Mouse (Mus musculus): ENCODE measurements around the gene Slc3a2. TPM values are rescaled to one million over a fixed set of nuclear protein-coding genes. Genes with fewer than 3 reads are reported as not detected.

Gene Slc3a2
- polyA plus RNA-seq, 1 experiment from 2014 or later = 155 TPM

DNA sequence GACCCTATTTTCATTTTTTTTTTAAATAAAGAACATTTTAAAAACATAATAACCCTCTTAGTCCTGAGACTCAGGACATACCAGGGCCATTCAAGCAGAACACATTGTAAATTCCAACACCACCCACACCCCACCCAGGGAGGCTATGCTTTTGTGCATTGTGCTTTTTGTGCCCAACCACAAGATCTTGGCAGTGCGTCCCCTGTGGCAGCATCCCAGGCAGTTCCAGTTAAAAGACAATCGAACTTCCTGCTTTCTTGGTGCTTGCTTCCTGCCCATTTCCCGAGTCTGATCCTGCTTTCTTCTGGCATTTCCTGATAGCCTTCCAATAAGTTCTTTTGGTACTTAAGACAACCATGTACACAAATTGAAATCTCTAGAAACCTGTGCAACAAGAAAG lies 20.7 kb downstream of the Slc3a2 start:
- Histone ChIP-seq H3K4me2 (no peak overlapping the region), H3K27me3 (no peaks in the 10 kb centered on the region), H3K9ac (no peak overlapping the region), H3K27ac (replicated peaks) (no peak overlapping the region), H3K4me1 (replicated peaks) (no peaks in the 10 kb centered on the region), H3K4me3 (no peak overlapping the region), H3K9me3 (no peaks in the 10 kb centered on the region), H3K36me3 (peaks cover 12% of the 10 kb centered on the region)
- 56% methylated on average over 3 of the region's 3 CpGs for WGBS
- no peak for ATAC-seq (ENCODE audit: low read depth)

DNA sequence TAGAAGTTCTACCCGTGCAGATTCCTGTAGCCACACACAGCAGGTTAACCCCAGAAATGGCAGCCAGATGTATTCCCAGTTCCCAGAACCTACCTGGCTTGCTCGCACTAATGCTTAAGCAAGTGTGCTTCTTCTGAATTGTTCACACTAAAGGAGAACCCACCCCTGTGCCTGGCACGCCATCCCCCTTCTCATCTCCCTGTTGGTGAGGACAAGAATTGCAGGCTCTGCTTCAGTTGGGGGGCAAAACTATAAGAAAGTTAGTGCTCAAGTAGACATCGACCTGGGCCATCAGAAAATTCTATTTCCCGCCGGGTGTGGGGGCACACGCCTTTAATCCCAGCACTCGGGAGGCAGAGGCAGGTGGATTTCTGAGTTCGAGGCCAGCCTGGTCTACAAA lies 23.5 kb downstream of the Slc3a2 start:
- 82% methylated on average over 9 of the region's 9 CpGs for WGBS
- Histone ChIP-seq H3K9ac (no peak overlapping the region), H3K4me1 (replicated peaks) (no peaks in the 10 kb centered on the region), H3K27me3 (no peaks in the 10 kb centered on the region), H3K27ac (replicated peaks) (no peak overlapping the region), H3K4me2 (no peak overlapping the region), H3K36me3 (no peaks in the 10 kb centered on the region), H3K9me3 (no peaks in the 10 kb centered on the region), H3K4me3 (no peak overlapping the region)
- no peak for ATAC-seq (ENCODE audit: low read depth)

DNA sequence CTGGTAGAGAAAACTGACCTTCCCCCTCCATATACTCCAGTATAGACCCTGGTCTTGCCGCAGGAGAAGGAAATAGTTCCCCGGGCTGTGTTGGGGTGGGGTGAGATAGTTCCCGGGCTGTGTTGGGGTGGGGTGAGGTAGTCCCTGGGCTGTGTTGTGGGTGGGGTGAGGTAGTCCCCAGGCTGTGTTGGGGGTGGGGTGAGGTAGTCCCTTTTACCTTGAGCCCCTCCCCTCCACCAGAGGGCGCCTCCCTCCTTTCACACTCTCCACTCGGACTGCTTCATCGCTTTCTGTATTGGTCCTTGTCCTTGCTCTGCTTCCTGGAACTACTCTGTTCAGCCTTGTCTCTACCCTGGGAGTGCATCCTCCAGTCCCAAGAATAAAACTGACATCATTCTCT lies 27.8 kb downstream of the Slc3a2 start:
- H3K4me2 ChIP-seq = no peak overlapping the region
- no peak overlapping the region for H3K27ac ChIP-seq (replicated peaks)
- no peaks in the 10 kb centered on the region for H3K9me3 ChIP-seq
- H3K9ac ChIP-seq = no peak overlapping the region
- H3K4me1 ChIP-seq (replicated peaks) = no peaks in the 10 kb centered on the region
- H3K36me3 ChIP-seq = no peaks in the 10 kb centered on the region
- WGBS = 57% methylated on average over 6 of the region's 6 CpGs
- ATAC-seq (ENCODE audit: low read depth) = no peak
- H3K27me3 ChIP-seq = no peaks in the 10 kb centered on the region
- no peak overlapping the region for H3K4me3 ChIP-seq

DNA sequence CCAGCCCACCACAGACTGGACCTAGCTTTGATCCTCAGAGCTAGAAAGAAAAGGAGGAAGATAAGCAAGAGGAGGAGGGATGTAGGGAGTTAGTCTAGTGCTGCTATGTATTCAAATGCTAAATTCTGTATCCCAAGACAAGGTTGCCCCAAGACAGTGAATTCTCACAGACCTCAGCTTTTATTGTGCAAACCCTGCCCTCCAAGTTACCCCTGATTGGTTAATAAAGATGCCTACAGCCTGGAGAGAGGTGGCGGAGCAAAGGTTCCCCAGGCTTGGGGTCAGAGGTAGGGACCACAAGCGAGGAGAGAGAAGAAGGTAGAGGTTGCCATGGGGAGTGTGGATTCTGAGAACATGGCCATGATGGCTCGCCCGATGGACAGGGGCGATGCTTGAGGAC lies 30.4 kb downstream of the Slc3a2 start:
- WGBS = 68% methylated on average over 5 of the region's 5 CpGs
- Histone ChIP-seq H3K9ac (no peak overlapping the region), H3K4me3 (no peak overlapping the region), H3K27me3 (no peaks in the 10 kb centered on the region), H3K4me1 (replicated peaks) (no peaks in the 10 kb centered on the region), H3K9me3 (no peaks in the 10 kb centered on the region), H3K4me2 (no peak overlapping the region), H3K27ac (replicated peaks) (no peak overlapping the region), H3K36me3 (no peaks in the 10 kb centered on the region)
- no peak for ATAC-seq (ENCODE audit: low read depth)

DNA sequence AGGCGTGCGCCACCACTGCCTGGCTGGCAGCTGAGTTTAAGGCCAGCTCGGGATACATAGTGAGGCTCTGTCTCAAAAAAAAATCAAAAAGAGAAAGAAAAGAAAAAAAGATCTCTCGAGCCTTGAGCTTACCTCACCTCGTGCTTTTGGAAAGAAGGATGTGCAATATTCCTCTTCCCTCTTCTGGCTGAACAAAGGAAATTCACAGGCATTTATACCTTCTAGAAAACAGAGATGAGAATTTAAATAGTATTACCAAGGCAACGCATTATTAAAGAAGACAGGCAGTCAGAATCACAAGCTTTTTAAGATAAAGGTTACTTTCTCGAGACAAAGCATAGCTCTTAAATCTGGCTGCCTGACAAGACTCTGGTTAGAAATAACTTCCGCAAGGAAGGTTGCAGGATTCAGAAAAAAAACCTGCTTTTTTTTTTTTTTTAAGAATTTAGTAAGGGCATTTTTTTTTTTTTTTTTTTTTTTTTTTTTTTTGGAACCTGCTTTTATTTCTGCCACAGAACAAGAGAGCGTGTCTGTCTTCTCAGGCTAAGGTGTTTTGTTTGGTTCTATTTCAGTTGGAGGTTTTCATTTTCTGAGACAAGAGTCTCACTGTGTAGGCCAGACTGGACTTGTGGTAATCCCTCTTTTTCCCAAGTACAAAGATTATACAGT lies 31.2 kb downstream of the Slc3a2 start:
- Histone ChIP-seq H3K36me3 (no peaks in the 10 kb centered on the region), H3K9me3 (no peaks in the 10 kb centered on the region), H3K27ac (replicated peaks) (no peak overlapping the region), H3K4me1 (replicated peaks) (no peaks in the 10 kb centered on the region), H3K27me3 (no peaks in the 10 kb centered on the region), H3K9ac (no peak overlapping the region), H3K4me3 (no peak overlapping the region), H3K4me2 (no peak overlapping the region)
- ATAC-seq (ENCODE audit: low read depth) = no peak
- WGBS = 51% methylated on average over 9 of the region's 9 CpGs

DNA sequence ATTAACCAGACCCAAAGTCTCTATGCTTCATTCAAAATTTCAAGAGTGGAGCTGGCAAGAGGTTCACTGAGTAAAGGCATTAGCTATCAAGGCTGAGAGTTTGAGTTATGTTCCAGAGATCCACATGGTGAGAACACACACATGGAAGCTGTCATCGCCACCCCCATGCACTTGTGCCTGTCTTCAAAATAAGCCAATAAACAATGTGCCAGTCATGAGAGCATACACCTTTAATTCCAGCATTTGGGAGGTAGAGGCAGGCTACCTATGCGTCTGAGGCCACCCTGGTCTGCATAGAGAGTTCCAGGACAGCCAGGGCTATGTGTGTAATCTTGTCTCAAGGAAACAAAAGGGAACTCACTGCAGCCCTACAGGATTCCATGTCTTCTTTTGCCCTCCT lies 39.5 kb downstream of the Slc3a2 start:
- Histone ChIP-seq H3K4me2 (no peak overlapping the region), H3K9ac (no peak overlapping the region), H3K9me3 (no peaks in the 10 kb centered on the region), H3K27ac (replicated peaks) (no peak overlapping the region), H3K27me3 (no peaks in the 10 kb centered on the region), H3K4me3 (no peak overlapping the region), H3K36me3 (no peaks in the 10 kb centered on the region), H3K4me1 (replicated peaks) (0 out of 2 replicates have a peak, but pooled peaks cover 3% of the 10 kb centered on the region)
- ATAC-seq (ENCODE audit: low read depth) = no peak
- WGBS = 74% methylated on average over 2 of the region's 2 CpGs

DNA sequence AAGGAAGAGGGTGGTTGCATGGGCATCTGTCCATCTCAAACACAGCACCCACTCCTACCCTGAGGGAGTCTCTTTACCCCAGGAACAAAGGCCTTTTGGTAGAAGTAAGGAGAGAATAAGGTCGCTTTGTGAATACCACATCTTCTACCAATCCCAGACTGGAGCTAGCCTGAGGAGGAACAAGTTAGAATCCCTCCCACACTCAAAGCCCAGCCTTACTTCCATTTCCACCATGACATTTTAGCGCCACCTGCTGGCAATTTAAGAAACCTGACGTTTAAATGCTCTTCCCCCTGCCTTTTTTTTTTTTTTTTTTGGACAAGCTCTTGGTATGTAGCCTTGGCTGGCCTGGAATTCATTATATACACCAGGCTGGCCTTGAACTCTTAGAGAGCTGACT lies 40.2 kb downstream of the Slc3a2 start:
- H3K4me3 ChIP-seq = no peak overlapping the region
- 1% methylated on average over 3 of the region's 3 CpGs for WGBS
- no peaks in the 10 kb centered on the region for H3K27me3 ChIP-seq
- H3K4me1 ChIP-seq (replicated peaks) = 0 out of 2 replicates have a peak, but pooled peaks cover 3% of the 10 kb centered on the region
- peak; percentile 55 for ATAC-seq (ENCODE audit: low read depth)
- no peak overlapping the region for H3K9ac ChIP-seq
- no peak overlapping the region for H3K4me2 ChIP-seq
- H3K36me3 ChIP-seq = no peaks in the 10 kb centered on the region
- no peak overlapping the region for H3K27ac ChIP-seq (replicated peaks)
- H3K9me3 ChIP-seq = no peaks in the 10 kb centered on the region

DNA sequence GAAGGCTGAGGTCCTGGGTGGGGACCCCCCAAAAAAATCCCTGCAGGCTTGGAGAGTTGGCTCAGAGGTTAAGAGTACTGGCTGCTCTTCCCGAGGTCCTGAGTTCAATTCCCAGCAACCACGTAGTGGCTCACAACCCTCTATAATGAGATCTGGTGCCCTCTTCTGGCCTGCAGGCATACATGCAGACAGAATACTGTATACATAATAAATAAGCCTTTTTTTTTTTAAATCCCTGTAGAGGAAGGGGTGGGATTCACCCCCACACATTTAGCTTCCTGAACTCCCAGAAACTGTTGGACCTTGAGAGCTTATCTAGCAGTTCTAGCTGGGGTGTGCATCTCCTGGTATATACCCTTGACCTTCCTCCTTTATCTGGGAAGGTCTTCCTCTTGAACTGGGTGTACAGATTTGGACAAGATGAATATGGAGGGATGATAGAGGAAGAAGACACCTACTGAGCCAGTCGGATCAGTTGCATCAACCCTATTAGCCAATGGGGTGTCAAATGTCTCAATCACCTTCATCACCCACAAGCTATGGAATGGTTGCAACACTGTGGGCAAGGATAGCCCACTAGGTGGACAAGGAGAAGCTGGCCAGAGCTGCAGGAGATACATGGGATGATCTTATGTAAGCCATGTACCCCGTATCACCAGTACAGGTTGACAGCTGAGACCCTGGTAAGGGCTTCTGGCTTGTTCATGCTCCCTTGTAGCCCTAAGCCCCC lies 41.4 kb downstream of the Slc3a2 start:
- H3K9me3 ChIP-seq = no peaks in the 10 kb centered on the region
- H3K36me3 ChIP-seq = no peaks in the 10 kb centered on the region
- whole genome bisulfite sequencing = 89% methylated on average over 4 of the region's 4 CpGs
- H3K27ac ChIP-seq (replicated peaks) = no peak overlapping the region
- H3K4me1 ChIP-seq (replicated peaks) = 0 out of 2 replicates have a peak, but pooled peaks cover 3% of the 10 kb centered on the region
- H3K9ac ChIP-seq = no peak overlapping the region
- H3K27me3 ChIP-seq = no peaks in the 10 kb centered on the region
- H3K4me3 ChIP-seq = no peak overlapping the region
- ATAC-seq (ENCODE audit: low read depth) = 0 out of 2 replicates have a peak, but pooled peaks have one; percentile 13
- H3K4me2 ChIP-seq = no peak overlapping the region

GRCm38 (mm10) chr19:8679031-8679779 lies 44.0 kb downstream of the Slc3a2 start:
- H3K9me3 ChIP-seq = no peaks in the 10 kb centered on the region
- no peak overlapping the region for H3K4me2 ChIP-seq
- no peak for ATAC-seq (ENCODE audit: low read depth)
- no peak overlapping the region for H3K9ac ChIP-seq
- 0 out of 2 replicates have a peak, but pooled peaks cover 3% of the 10 kb centered on the region for H3K4me1 ChIP-seq (replicated peaks)
- no peaks in the 10 kb centered on the region for H3K27me3 ChIP-seq
- H3K4me3 ChIP-seq = no peak overlapping the region
- no peaks in the 10 kb centered on the region for H3K36me3 ChIP-seq
- H3K27ac ChIP-seq (replicated peaks) = no peak overlapping the region
- WGBS = 35% methylated on average over 18 of the region's 18 CpGs

DNA sequence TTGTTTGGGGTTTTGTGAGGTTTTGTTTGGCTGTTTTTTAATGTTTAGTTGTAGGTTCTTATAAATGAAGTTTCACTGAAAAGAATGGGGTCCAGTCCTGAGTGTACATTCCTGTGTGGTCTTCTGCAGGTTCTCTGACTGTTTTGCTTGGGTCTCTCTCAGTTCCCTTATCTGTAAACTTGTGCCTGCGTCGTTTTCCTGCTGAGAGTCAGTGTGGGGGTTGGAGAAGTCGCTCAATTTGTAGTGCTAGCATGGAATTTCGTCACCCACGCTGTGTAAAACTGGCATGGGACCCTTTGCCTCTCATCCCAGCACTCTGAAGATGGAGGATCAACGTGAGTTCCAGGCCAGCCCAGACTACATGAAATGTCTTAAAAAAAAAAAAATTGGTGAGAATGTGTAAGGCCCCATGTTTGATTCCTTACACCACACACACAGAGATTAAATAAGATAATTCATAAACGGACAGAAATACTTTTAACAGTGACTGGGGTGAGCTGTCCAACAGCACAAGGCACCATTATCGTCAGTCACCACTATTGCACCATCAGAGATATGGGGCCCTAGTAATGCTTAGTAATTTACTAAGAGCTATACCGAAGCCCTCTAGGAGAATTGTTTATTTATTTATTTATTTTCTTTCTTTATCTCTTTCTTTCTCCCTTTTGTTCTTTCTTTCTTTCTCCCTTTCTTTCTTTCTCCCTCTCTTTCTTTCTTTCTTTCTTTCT lies 49.7 kb downstream of the Slc3a2 start:
- H3K27me3 ChIP-seq = no peaks in the 10 kb centered on the region
- no peaks in the 10 kb centered on the region for H3K36me3 ChIP-seq
- H3K27ac ChIP-seq (replicated peaks) = no peak overlapping the region
- H3K9me3 ChIP-seq = no peaks in the 10 kb centered on the region
- no peak for ATAC-seq (ENCODE audit: low read depth)
- H3K9ac ChIP-seq = no peak overlapping the region
- WGBS = 72% methylated on average over 9 of the region's 9 CpGs
- H3K4me2 ChIP-seq = no peak overlapping the region
- no peaks in the 10 kb centered on the region for H3K4me1 ChIP-seq (replicated peaks)
- H3K4me3 ChIP-seq = no peak overlapping the region

DNA sequence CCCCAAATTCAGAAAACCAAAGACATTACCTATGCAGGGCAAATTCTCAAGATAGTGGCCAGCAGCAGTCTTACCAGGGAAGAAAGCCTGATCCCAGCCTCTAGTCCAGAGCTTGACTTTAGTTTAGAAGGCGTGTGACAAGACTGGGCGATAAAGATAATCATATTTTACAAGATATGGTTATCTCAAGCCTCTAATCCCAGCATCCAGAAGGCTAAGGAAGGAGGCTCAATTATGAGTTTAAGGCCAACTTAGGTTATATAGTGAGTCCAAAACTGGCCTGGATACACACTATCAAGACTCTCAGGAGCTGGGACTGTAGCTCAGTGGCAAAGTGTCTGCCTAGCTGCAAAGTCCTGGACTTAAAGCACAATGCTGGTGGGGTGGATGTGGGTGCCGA lies 50.3 kb downstream of the Slc3a2 start:
- Histone ChIP-seq H3K27me3 (no peaks in the 10 kb centered on the region), H3K9ac (no peak overlapping the region), H3K4me2 (no peak overlapping the region), H3K27ac (replicated peaks) (no peak overlapping the region), H3K4me1 (replicated peaks) (no peaks in the 10 kb centered on the region), H3K9me3 (no peaks in the 10 kb centered on the region), H3K36me3 (no peaks in the 10 kb centered on the region), H3K4me3 (no peak overlapping the region)
- no peak for ATAC-seq (ENCODE audit: low read depth)
- 94% methylated on average over 3 of the region's 3 CpGs for WGBS

DNA sequence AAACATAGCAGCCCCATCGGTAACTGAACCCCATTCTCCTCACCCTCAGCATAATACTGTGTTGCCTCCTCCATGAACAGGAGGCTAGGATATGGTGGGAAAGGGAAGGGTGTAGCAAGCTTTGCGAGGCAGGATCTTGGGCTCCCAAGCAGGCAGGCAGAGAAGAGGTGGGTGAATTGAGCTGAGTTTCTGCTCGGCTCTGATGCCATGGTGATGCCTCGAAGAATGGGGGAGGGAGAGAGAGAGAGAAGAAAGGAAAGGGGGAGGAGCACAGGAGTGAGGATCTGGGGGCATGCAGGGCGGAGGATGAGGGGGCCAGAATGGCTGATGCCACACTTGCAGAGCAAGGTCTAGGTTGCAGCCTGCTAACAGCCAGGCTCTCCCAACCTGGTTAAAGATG lies 57.4 kb downstream of the Slc3a2 start:
- WGBS = 63% methylated on average over 5 of the region's 5 CpGs
- Histone ChIP-seq H3K36me3 (no peaks in the 10 kb centered on the region), H3K4me2 (no peak overlapping the region), H3K27ac (replicated peaks) (no peak overlapping the region), H3K9me3 (no peaks in the 10 kb centered on the region), H3K4me1 (replicated peaks) (peaks cover 14% of the 10 kb centered on the region), H3K9ac (no peak overlapping the region), H3K27me3 (peaks cover 14% of the 10 kb centered on the region), H3K4me3 (no peak overlapping the region)
- no peak for ATAC-seq (ENCODE audit: low read depth)
